Mouse (Mus musculus) heart, embryonic 15.5 days (tissue): ENCODE results near the gene Sulf2. TPM values are rescaled to one million over a fixed set of nuclear protein-coding genes. Genes with fewer than 3 reads are reported as not detected.

ENCODE experiments used
- ATAC-seq: fragments of 200-750 bp; cut with Nextera tagmentation; replicated peaks from 2 replicates; pipeline ENCODE4 v1.8.0; 2017; ENCODE audit warnings: low read depth, moderate TSS enrichment; ENCODE audit not compliant: insufficient number of reproducible peaks, insufficient read depth, low FRiP score
- H3K27ac ChIP-seq: fragments of 300-500 bp; sonication (generic); 2 replicates; pipeline ENCODE4 v1.5.1; 2015; ENCODE audit warnings: mild to moderate bottlenecking, inconsistent platforms
- H3K27me3 ChIP-seq: fragments of 300-500 bp; sonication (generic); 2 replicates; pipeline ENCODE4 v1.6.1; 2015; ENCODE audit warnings: inconsistent platforms
- H3K36me3 ChIP-seq: fragments of 300-500 bp; sonication (generic); 2 replicates; pipeline ENCODE4 v1.6.1; 2015; ENCODE audit warnings: mild to moderate bottlenecking, inconsistent platforms
- H3K4me1 ChIP-seq: fragments of 300-500 bp; sonication (generic); replicated peaks from 2 replicates; pipeline ENCODE4 v1.6.1; 2015; ENCODE audit warnings: inconsistent platforms
- H3K4me2 ChIP-seq: fragments of 300-500 bp; sonication (generic); 2 replicates; pipeline ENCODE4 v1.6.1; 2015; ENCODE audit warnings: inconsistent platforms, mild to moderate bottlenecking, moderate library complexity
- H3K4me3 ChIP-seq: fragments of 300-500 bp; sonication (generic); 2 replicates; pipeline ENCODE4 v1.5.1; 2015; ENCODE audit warnings: mild to moderate bottlenecking, inconsistent platforms
- H3K9ac ChIP-seq: fragments of 300-500 bp; sonication (generic); 2 replicates; pipeline ENCODE4 v1.6.1; 2015; ENCODE audit warnings: mild to moderate bottlenecking, inconsistent platforms
- H3K9me3 ChIP-seq: fragments of 300-500 bp; sonication (generic); replicated peaks from 2 replicates; pipeline ENCODE4 v1.6.1; 2016; ENCODE audit warnings: inconsistent platforms
- WGBS: fragments of 180-500 bp; shearing (Covaris S2); methylation state at CpG from one replicate; pipeline ENCODE4 v1.1.7; 2015; ENCODE audit warnings: mixed read lengths; 5-methylcytosine and 5-hydroxymethylcytosine counted together
- polyA plus RNA-seq: library from polyadenylated mRNA; unstranded; fragments of >200 nt; fragmentation: Nextera tagmentation; extraction: Ambion mirVana; gene quantifications from 2 replicates; pipeline ENCODE4 v1.2.1, GENCODE M21; 2015

Gene Sulf2
- polyA plus RNA-seq, 1 experiment from 2014 or later = 80.6 TPM

DNA sequence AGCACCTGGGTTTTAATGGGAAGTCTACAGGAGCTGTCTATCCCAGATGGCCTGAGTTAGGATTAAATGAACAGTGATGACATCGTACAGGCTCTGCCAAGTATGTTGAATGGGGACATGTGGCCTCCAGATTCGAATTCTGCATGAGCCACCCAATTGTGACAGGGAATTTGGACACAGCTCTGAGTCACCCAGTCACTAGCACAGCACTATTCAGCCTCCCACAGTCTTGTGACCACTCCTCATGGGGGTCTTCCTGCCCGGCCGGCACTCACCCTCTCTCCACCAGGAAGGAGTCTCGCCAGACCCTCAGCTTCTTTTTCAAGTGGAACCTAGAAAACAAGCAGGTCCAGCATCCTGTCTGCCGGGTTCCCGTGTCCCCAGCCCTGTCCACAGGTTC is 71.4 kb downstream of the Sulf2 start:
- Histone ChIP-seq H3K4me2 (no peak overlapping the region), H3K9ac (no peak overlapping the region), H3K4me3 (no peak overlapping the region), H3K27me3 (no peaks in the 10 kb centered on the region), H3K9me3 (no peaks in the 10 kb centered on the region), H3K27ac (no peak overlapping the region), H3K36me3 (peaks cover 7% of the 10 kb centered on the region; the same call in 1 of the 2 replicates), H3K4me1 (peaks cover 41% of the 10 kb centered on the region)
- no peak for ATAC-seq
- WGBS = 79% methylated on average over 7 of the region's 7 CpGs

DNA sequence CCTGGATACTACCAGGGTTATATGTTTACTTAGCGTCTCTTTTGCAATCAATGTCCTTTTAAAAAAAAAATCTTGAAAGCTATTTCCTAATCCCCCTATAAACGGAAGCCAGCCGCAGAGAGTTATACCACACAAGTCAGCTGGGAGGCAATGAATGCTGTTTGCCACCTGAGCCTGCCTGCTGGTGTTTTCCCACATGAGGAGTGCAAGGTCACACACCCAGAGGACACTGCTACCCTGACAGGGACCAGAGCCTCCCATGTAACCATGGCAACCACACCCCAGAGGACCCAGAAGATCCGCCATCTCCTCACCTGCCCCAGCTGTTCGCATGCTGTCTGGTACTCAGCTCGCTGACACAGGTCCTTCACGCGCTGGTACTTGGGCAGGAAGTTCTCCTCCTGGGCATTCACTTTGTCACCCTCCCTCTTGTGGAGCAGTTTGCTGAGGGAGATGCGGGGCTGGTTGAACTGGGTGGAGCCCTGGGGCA is 71.9 kb downstream of the Sulf2 start:
- Histone ChIP-seq H3K4me3 (no peak overlapping the region), H3K36me3 (peaks cover 8% of the 10 kb centered on the region; the same call in 1 of the 2 replicates), H3K27ac (0 out of 2 replicates have a peak overlapping the region, but pooled peaks have one; percentile 5), H3K9ac (no peak overlapping the region), H3K9me3 (no peaks in the 10 kb centered on the region), H3K27me3 (no peaks in the 10 kb centered on the region), H3K4me2 (no peak overlapping the region), H3K4me1 (peaks cover 43% of the 10 kb centered on the region)
- no peak for ATAC-seq
- WGBS = 74% methylated on average over 9 of the region's 9 CpGs

DNA sequence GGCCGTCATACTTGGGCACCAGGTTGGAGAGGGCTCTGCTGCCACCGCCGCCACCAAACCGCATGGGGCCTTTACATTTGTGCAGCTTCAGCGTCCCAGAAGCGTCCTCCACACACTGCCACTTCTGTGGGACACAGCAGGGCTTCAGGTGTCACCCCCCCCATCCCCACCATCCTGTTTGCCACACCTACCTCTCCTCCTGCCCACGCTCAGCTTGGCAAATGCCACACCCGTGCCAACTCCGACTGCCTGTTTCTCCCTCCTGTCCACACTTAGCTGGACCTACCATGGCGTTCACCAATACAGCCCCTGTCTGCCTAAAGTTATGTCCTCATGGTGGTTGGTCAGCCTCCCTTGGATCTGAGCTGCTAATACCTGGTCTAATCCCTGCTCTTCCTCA is 72.8 kb downstream of the Sulf2 start:
- Histone ChIP-seq H3K4me3 (no peak overlapping the region), H3K36me3 (peaks cover 15% of the 10 kb centered on the region; the same call in 1 of the 2 replicates), H3K9me3 (no peaks in the 10 kb centered on the region), H3K4me1 (peaks cover 43% of the 10 kb centered on the region), H3K27ac (0 out of 2 replicates have a peak overlapping the region, but pooled peaks have one; percentile 5), H3K27me3 (no peaks in the 10 kb centered on the region), H3K9ac (no peak overlapping the region), H3K4me2 (no peak overlapping the region)
- WGBS = 68% methylated on average over 10 of the region's 10 CpGs
- no peak for ATAC-seq

DNA sequence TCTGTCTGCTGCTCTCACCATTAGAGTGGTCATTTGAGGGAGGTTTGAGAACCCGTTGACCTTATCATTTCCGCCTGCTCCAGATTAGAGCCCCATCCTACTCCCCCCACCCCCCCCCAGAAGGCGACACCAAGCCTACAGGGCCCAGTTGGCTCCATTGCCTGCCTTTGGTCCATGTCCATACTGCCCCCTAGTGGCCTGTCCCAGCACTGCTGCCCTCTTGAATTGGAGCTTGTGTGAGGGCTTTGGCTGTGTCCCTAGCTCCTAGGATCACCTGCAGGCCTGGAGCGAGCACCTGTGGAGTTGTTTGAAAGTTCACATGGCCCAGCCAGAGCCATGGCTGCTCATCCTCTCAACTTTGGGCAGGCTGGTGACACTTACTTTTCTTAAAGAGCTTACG is 73.3 kb downstream of the Sulf2 start:
- no peaks in the 10 kb centered on the region for H3K27me3 ChIP-seq
- no peak overlapping the region for H3K9ac ChIP-seq
- peaks cover 19% of the 10 kb centered on the region; the same call in 1 of the 2 replicates for H3K36me3 ChIP-seq
- H3K4me2 ChIP-seq = no peak overlapping the region
- no peak for ATAC-seq
- 50% methylated on average over 5 of the region's 5 CpGs for WGBS
- no peak overlapping the region for H3K4me3 ChIP-seq
- peaks cover 43% of the 10 kb centered on the region for H3K4me1 ChIP-seq
- no peaks in the 10 kb centered on the region for H3K9me3 ChIP-seq
- H3K27ac ChIP-seq = peak overlapping the region; percentile 98

DNA sequence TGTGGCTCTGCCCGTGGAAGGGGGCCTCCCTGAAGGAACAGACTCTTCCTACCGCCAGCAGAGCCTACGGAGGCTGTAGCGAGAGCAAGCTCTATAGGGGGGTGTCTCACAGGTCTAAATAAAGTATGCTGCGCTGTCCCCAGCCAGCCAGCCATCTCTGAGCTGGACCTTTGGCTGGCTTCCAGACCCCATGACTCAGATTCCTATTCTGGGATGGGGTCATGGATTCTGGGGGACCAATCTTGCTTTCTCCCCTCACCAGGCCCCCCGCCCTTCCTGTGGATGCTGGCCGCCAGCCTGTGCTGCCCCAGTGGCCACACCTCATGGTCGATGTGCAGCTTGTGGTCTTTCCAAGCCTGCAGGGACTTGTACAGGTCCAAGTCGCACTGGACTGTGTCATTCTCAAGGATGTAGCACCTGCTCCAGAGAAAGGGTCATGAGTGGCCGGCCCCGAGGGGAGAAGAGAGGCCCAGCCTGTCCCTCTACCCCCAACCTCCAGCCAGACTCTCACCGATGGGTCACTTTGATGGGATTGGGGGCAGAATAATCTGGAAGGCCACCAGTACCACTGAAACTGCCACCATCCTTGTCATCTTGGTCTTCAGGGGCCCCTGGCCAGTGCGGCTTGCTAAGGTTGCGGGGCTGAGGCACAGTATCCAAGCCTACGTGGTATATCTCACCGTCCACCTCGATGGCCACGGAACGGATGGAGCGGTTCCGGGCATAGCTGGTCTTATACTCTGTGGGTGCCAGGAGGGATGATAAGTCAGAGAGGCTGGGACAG is 74.3 kb downstream of the Sulf2 start:
- H3K9me3 ChIP-seq = no peaks in the 10 kb centered on the region
- peak overlapping the region; percentile 44 for H3K4me3 ChIP-seq
- H3K4me1 ChIP-seq = peaks cover 43% of the 10 kb centered on the region
- 55% methylated on average over 21 of the region's 21 CpGs for WGBS
- peak; percentile 85 for ATAC-seq
- H3K36me3 ChIP-seq = peaks cover 16% of the 10 kb centered on the region; the same call in 1 of the 2 replicates
- peak overlapping the region; percentile 98 for H3K27ac ChIP-seq
- peak overlapping the region; percentile 67 for H3K4me2 ChIP-seq
- no peaks in the 10 kb centered on the region for H3K27me3 ChIP-seq
- H3K9ac ChIP-seq = peak overlapping the region; percentile 45

DNA sequence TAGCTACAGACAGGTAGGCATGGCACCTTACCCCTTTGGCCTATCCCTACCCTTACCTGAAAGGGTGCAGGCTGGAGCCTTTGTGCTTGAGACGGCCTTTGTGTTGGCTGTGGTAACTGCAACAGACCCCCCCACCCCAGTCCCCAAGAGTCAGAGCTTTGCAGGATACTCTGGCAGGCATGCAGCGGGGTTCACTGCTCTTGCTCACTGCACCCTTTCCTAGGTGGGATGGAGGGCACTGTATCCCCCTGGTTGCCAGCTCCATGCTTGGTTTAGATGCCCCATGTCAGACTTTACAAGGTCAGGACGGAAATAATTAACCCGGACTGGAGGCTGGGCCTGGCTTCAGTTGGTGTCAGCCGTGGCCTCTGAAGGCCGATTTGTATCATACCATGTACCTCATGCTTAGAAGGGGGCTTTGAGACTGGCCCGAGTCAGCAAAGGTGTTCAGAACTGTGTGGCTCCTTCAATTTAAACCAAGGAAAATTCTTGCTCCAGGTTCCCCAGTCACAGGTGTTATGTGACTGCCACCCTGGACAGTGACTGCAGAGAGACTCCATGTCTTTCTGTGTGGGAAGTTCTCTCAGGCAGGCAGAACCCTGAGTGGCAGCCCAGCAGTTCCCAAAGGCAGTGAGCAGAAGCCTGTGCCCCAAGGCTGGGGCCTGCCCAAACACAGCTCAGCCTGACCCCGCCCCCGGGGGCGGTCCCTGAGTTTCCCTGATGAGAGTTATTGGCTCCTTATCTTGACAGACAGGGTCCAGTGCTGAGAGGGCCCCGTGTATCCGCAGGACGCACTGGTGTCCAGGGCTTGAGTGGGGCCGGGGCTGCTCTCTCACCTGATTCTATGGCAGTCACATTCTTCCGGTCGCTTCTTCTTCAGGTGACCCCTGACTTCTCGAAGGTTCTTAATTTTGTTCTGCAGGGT is 75.2 kb downstream of the Sulf2 start:
- Histone ChIP-seq H3K9me3 (no peaks in the 10 kb centered on the region), H3K4me2 (peak overlapping the region; percentile 67), H3K27me3 (no peaks in the 10 kb centered on the region), H3K4me1 (peaks cover 44% of the 10 kb centered on the region), H3K27ac (peak overlapping the region; percentile 98), H3K4me3 (peak overlapping the region; percentile 44), H3K36me3 (peaks cover 16% of the 10 kb centered on the region; the same call in 1 of the 2 replicates), H3K9ac (peak overlapping the region; percentile 45)
- peak; percentile 88 for ATAC-seq
- WGBS = 38% methylated on average over 17 of the region's 17 CpGs

DNA sequence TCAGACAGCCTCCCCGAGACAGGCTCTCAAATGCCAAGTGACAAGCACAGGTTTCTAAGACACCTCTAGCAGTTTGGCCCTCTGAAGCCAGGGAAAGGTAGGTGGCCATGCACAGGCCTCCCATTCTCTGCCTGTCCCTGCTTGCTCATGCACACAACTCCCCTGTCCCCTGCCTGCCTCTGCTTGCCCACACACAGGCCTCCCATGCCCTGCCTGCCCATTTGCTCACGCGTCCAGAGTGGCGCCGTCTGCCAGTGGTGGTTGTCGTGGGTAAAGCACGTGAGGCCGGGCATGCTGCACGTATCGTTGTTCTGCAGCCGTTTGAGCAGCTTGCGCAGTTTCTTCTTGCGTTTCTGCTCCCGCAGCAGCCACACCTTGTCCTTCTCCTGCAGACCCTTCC is 76.2 kb downstream of the Sulf2 start:
- WGBS = 94% methylated on average over 14 of the region's 14 CpGs
- Histone ChIP-seq H3K27me3 (no peaks in the 10 kb centered on the region), H3K9ac (no peak overlapping the region), H3K27ac (peak overlapping the region; percentile 98), H3K4me3 (no peak overlapping the region), H3K4me1 (peaks cover 46% of the 10 kb centered on the region), H3K4me2 (no peak overlapping the region), H3K9me3 (no peaks in the 10 kb centered on the region), H3K36me3 (peaks cover 22% of the 10 kb centered on the region; the same call in 1 of the 2 replicates)
- ATAC-seq = no peak

DNA sequence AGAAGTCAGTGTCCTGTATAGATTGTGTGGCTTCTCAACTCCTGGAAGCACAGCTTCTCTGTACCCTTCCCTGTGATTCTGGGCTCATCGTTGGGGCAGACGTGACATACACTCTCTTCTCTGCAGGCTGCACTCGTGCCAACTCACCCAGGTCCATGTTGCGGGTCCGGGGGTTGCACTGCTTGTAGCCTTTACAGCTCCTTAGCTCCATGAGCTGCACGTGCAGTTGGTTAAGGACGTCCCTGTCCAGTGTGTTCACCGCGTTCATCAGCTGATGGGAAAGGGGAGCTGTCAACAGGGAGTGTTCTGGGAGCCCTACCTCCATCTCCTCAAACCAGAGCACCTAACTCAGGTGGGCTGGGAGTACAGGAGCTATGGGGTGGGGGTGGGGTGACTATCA is 78.1 kb downstream of the Sulf2 start:
- H3K27me3 ChIP-seq = no peaks in the 10 kb centered on the region
- 85% methylated on average over 9 of the region's 9 CpGs for WGBS
- H3K4me2 ChIP-seq = no peak overlapping the region
- H3K9me3 ChIP-seq = no peaks in the 10 kb centered on the region
- H3K9ac ChIP-seq = no peak overlapping the region
- peaks cover 33% of the 10 kb centered on the region; the same call in 1 of the 2 replicates for H3K36me3 ChIP-seq
- H3K27ac ChIP-seq = no peak overlapping the region
- ATAC-seq = no peak
- H3K4me3 ChIP-seq = no peak overlapping the region
- H3K4me1 ChIP-seq = peaks cover 35% of the 10 kb centered on the region

DNA sequence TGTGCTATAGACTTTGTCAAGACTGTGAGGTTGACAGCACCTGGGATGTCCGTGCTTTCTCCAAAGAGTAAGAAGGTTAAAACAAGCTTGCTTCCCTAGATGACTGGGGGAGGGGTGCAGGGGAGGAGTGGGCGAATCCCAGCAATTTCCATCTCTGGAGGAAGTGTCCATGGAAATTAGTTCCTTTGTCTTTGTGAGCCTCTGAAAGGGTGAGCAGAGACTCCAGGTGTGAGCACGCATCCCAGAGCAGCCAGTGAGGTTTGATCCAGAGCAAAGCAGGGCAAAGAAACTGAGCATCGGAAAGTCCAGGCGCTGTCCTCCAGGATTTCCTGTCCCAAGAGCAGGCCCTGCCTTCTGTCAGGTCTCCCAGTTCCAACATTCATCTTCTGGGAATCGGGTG is 81.1 kb downstream of the Sulf2 start:
- H3K9ac ChIP-seq = no peak overlapping the region

DNA sequence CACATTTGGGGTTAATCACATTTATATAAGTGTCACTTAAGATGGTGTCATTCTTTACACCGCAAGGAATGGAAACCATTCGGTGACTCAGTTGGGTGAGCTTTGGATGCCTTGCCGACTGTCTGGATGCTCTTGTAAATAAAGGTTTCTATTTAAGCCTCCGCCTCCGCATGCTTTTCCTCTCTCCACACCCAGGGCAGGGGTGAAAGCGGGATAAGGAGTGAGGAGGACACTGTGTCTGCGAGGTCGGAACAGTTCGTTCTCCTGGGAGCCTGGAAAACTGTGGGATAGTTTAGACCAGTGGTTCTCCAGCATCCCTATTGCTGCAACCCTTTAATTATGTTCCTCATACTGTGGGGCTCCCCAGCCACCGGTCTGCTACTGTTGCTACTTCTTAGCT is 82.4 kb downstream of the Sulf2 start:
- no peak overlapping the region for H3K9ac ChIP-seq
- no peak overlapping the region for H3K4me2 ChIP-seq
- H3K27me3 ChIP-seq = no peaks in the 10 kb centered on the region
- WGBS = 48% methylated on average over 10 of the region's 10 CpGs
- no peaks in the 10 kb centered on the region for H3K9me3 ChIP-seq
- no peak for ATAC-seq
- H3K27ac ChIP-seq = no peak overlapping the region; the same call in 1 of the 2 replicates
- H3K36me3 ChIP-seq = peaks cover 51% of the 10 kb centered on the region
- H3K4me3 ChIP-seq = no peak overlapping the region
- peaks cover 3% of the 10 kb centered on the region; the same call in 1 of the 2 replicates for H3K4me1 ChIP-seq

More for the DNA sequence above, 81.1 kb downstream of the Sulf2 start:
- H3K4me1 ChIP-seq = peaks cover 8% of the 10 kb centered on the region
- H3K4me2 ChIP-seq = no peak overlapping the region
- H3K9me3 ChIP-seq = no peaks in the 10 kb centered on the region
- 0 out of 2 replicates have a peak overlapping the region, but pooled peaks have one; percentile 15 for H3K27ac ChIP-seq
- H3K27me3 ChIP-seq = no peaks in the 10 kb centered on the region
- peaks cover 49% of the 10 kb centered on the region for H3K36me3 ChIP-seq
- ATAC-seq = no peak
- no peak overlapping the region for H3K4me3 ChIP-seq
- WGBS = 58% methylated on average over 6 of the region's 6 CpGs

DNA sequence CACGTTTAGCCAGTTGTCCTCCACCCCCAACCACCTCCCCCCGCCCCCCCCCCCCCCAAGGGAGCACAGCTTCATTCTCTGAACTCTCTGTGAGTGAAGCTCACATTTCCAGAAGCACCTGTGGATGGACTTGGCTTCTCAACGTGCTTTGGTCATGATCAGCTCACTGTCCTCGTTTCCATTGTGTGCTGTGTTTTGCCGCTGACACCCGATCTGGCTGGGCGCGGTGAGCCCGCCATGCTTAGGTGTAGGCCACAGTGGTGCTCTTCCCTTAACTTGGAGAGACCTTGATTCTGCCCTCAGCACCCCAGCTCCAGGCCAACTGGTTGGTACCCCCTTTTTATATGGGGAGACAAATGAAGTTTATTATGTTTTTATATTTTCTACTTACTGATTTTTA is 83.6 kb downstream of the Sulf2 start:
- H3K4me3 ChIP-seq = no peak overlapping the region
- no peak for ATAC-seq
- no peaks in the 10 kb centered on the region for H3K9me3 ChIP-seq
- peaks cover 54% of the 10 kb centered on the region for H3K36me3 ChIP-seq
- no peak overlapping the region for H3K4me2 ChIP-seq
- H3K27me3 ChIP-seq = no peaks in the 10 kb centered on the region
- no peak overlapping the region for H3K27ac ChIP-seq
- no peak overlapping the region for H3K9ac ChIP-seq
- WGBS = 81% methylated on average over 9 of the region's 9 CpGs
- H3K4me1 ChIP-seq = peaks cover 3% of the 10 kb centered on the region; the same call in 1 of the 2 replicates
